Mouse (Mus musculus) CH12.LX (cell line): ENCODE results near the gene Sbk3. TPM values are rescaled to one million over a fixed set of nuclear protein-coding genes. Genes with fewer than 3 reads are reported as not detected.

Experiments
- DNase-seq: peaks from one replicate; pipeline ENCODE4 v3.0.0-alpha.2; 2013; ENCODE audit errors: extremely low read depth
- H3K27ac ChIP-seq: 2 replicates; pipeline ENCODE4 v1.5.1; 2012; ENCODE audit warnings: low read depth, mild to moderate bottlenecking, control low read depth, moderate library complexity; ENCODE audit not compliant: insufficient read depth
- H3K27me3 ChIP-seq: replicated peaks from 2 replicates; pipeline ENCODE3; 2012; ENCODE audit warnings: inconsistent platforms
- H3K36me3 ChIP-seq, 2 experiments: replicated peaks in 1 of 2; 2 replicates each; pipeline versions ENCODE3 to v1.6.1; 2012; ENCODE audit warnings: inconsistent platforms in 1 of 2, low read length in 1 of 2, mild to moderate bottlenecking in 1 of 2, mixed read lengths in 1 of 2, moderate library complexity in 1 of 2; ENCODE audit not compliant: control insufficient read depth in 1 of 2, insufficient read depth in 1 of 2
- H3K4me1 ChIP-seq, 2 experiments: 2 replicates each; pipeline ENCODE4 v1.6.1; 2012; ENCODE audit warnings: inconsistent platforms in 1 of 2, moderate library complexity in 1 of 2; ENCODE audit not compliant: insufficient read depth in 2 of 2, control insufficient read depth in 1 of 2
- H3K4me2 ChIP-seq: 2 replicates; pipeline ENCODE4 v1.6.1; 2012; ENCODE audit warnings: low read depth, mild to moderate bottlenecking, control low read depth; ENCODE audit not compliant: poor library complexity, insufficient read depth, severe bottlenecking
- H3K4me3 ChIP-seq, 3 experiments: fragments of 150-350 bp in 1 of 3; sonication (generic) in 1 of 3; replicated peaks in 1 of 3; 2 replicates each; pipeline versions ENCODE3 to v1.5.1; 2011 to 2012; ENCODE audit warnings: low read depth in 2 of 3, low read length in 2 of 3, mild to moderate bottlenecking in 2 of 3, moderate library complexity in 2 of 3, control low read depth in 1 of 3, improper control_type of control experiment in 1 of 3, inconsistent platforms in 1 of 3, mixed read lengths in 1 of 3; ENCODE audit not compliant: poor library complexity in 1 of 3
- H3K79me2 ChIP-seq: replicated peaks from 2 replicates; pipeline ENCODE4 v1.6.1; 2012; ENCODE audit warnings: mild to moderate bottlenecking, moderate library complexity; ENCODE audit not compliant: control insufficient read depth, poor library complexity, insufficient read depth, severe bottlenecking; ENCODE audit errors: extremely low read depth
- H3K9ac ChIP-seq: 2 replicates; pipeline ENCODE4 v1.6.1; 2012; ENCODE audit warnings: low read depth, mild to moderate bottlenecking, control low read depth, moderate library complexity; ENCODE audit not compliant: insufficient read depth
- H3K9me3 ChIP-seq: replicated peaks from 2 replicates; pipeline ENCODE3; 2012; ENCODE audit warnings: low read length, inconsistent platforms, mixed read lengths
- BHLHE40 ChIP-seq: IDR thresholded peaks from 2 replicates; pipeline ENCODE4 v1.6.1; 2011; ENCODE audit warnings: mild to moderate bottlenecking, low read depth, low read length, improper control_type of control experiment
- CHD1 ChIP-seq: IDR thresholded peaks from 2 replicates; pipeline ENCODE4 v1.6.1; 2012; ENCODE audit warnings: low read depth, low read length, improper control_type of control experiment, inconsistent platforms
- CHD2 ChIP-seq: IDR thresholded peaks from 2 replicates; pipeline ENCODE4 v1.6.1; 2011; ENCODE audit warnings: low read length, improper control_type of control experiment
- CTCF ChIP-seq, 2 experiments: IDR thresholded peaks in 1 of 2; conservative IDR thresholded peaks in 1 of 2; 2 replicates each; pipeline ENCODE4 v1.5.1; 2011 to 2012; ENCODE audit warnings: low read depth in 2 of 2, low read length in 2 of 2, improper control_type of control experiment in 1 of 2, inconsistent platforms in 1 of 2, mild to moderate bottlenecking in 1 of 2, moderate library complexity in 1 of 2
- EP300 ChIP-seq: IDR thresholded peaks from 2 replicates; pipeline ENCODE4 v1.6.1; 2011; ENCODE audit warnings: low read length, improper control_type of control experiment
- HCFC1 ChIP-seq: IDR thresholded peaks from 2 replicates; pipeline ENCODE4 v1.6.1; 2012; ENCODE audit warnings: low read depth, mild to moderate bottlenecking, inconsistent platforms, low read length, improper control_type of control experiment
- JUND ChIP-seq: conservative IDR thresholded peaks from 2 replicates; pipeline ENCODE4 v1.6.1; 2011; ENCODE audit warnings: low read depth, low read length, improper control_type of control experiment
- MAX ChIP-seq: IDR thresholded peaks from 2 replicates; pipeline ENCODE4 v1.6.1; 2011; ENCODE audit warnings: low read length, improper control_type of control experiment
- NELFE ChIP-seq: IDR thresholded peaks from 2 replicates; pipeline ENCODE4 v1.6.1; 2011; ENCODE audit warnings: low read depth, low read length, improper control_type of control experiment
- NRF1 ChIP-seq: IDR thresholded peaks from 2 replicates; pipeline ENCODE4 v1.6.1; 2014; ENCODE audit warnings: low read depth, mild to moderate bottlenecking, inconsistent platforms, low read length, improper control_type of control experiment, moderate library complexity
- PAX5 ChIP-seq: IDR thresholded peaks from 2 replicates; pipeline ENCODE4 v1.6.1; 2012; ENCODE audit warnings: low read length, inconsistent platforms, mixed read lengths
- POLR2A ChIP-seq: IDR thresholded peaks from 2 replicates; pipeline ENCODE4 v1.6.1; 2011; ENCODE audit warnings: low read depth, mild to moderate bottlenecking, improper control_type of control experiment, low read length
- POLR2AphosphoS2 ChIP-seq: IDR thresholded peaks from 2 replicates; pipeline ENCODE4 v1.6.1; 2011; ENCODE audit warnings: low read depth, low read length, improper control_type of control experiment
- TBP ChIP-seq: conservative IDR thresholded peaks from 2 replicates; pipeline ENCODE4 v1.6.1; 2011; ENCODE audit warnings: low read depth, low read length, improper control_type of control experiment
- TCF12 ChIP-seq: IDR thresholded peaks from 2 replicates; pipeline ENCODE4 v1.6.1; 2014; ENCODE audit warnings: low read depth, mild to moderate bottlenecking, inconsistent platforms, low read length, improper control_type of control experiment
- USF2 ChIP-seq: conservative IDR thresholded peaks from 2 replicates; pipeline ENCODE4 v1.6.1; 2011; ENCODE audit warnings: low read depth, low read length, improper control_type of control experiment
- ZKSCAN1 ChIP-seq: IDR thresholded peaks from 2 replicates; pipeline ENCODE4 v1.6.1; 2012; ENCODE audit warnings: low read depth, inconsistent platforms, low read length, improper control_type of control experiment, borderline replicate concordance
- ZNF384 ChIP-seq: IDR thresholded peaks from 2 replicates; pipeline ENCODE4 v1.6.1; 2012; ENCODE audit warnings: low read depth, low read length, improper control_type of control experiment, inconsistent platforms
- dilution Hi-C: fragments of 300-500 bp; cut with MboI; formaldehyde crosslinking; loops from 2 replicates; pipeline ENCODE4 v1.14.3; 2020; ENCODE audit warnings: low sequenced_read_pairs; ENCODE audit not compliant: extremely low pct_unique_long_range_greater_than_20kb, extremely low pct_ligation_motif_present
- in situ Hi-C: fragments of 300-500 bp; cut with MboI; formaldehyde crosslinking; loops from 3 replicates; pipeline ENCODE4 v1.14.3; 2019; ENCODE audit warnings: low sequenced_read_pairs, low pct_ligation_motif_present, low pct_unique_long_range_greater_than_20kb, mixed read lengths
- polyA plus RNA-seq: library from polyadenylated mRNA; unstranded; fragments of >175 nt; gene quantifications from 2 replicates; pipeline ENCODE4 v1.2.1, GENCODE M21; 2012; ENCODE audit warnings: low read depth; ENCODE audit not compliant: insufficient read length
- total RNA-seq, 2 experiments: library from RNA; depleted of rRNA; stranded (reverse); fragments of 300-350 nt in 1 of 2; fragments of >200 nt in 1 of 2; gene quantifications; 2 replicates each; pipeline ENCODE4 v1.2.3; 2012 to 2014

Gene Sbk3
- total and polyA plus RNA-seq, 3 experiments = not detected

DNA sequence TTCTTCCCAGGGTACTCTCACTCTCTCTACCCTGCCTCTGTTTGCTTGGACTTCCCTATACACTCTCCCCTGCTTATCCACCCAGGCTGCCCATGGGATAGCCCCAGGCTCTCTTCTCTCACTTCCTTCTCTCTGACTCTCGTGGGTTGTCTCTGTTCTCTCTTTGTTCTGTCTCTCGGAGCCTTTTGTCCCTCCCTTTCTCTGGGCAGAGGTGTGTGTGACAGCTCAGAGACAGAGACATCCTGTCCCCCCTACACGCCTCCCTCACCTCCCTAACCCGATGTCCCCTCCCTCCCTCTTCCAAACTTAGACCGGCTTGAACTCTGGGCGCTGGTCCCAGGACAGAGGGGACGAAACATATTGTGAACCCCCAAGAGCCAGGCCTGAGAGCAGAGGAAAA is 742 bp upstream of the Sbk3 start:
- no peak for DNase-seq
- in situ Hi-C loops = no loop called here
- Histone ChIP-seq H3K9me3 (peaks cover 4% of the 10 kb centered on the region), H3K4me3 (no peak overlapping the region), H3K79me2 (no peaks in the 10 kb centered on the region), H3K36me3 (no peaks in the 10 kb centered on the region), H3K4me1 (0 out of 4 replicates have a peak, but pooled peaks cover 2 to 6% of the 10 kb centered on the region in 2 experiments), H3K27me3 (peaks cover 68% of the 10 kb centered on the region), H3K27ac (no peak overlapping the region)
- dilution Hi-C loops = no loop called here
- no peak for TF ChIP-seq POLR2A
- no peak for TF ChIP-seq POLR2AphosphoS2
- no peak for TF ChIP-seq HCFC1
- no peak for TF ChIP-seq EP300
- no peak for TF ChIP-seq CTCF (conservative IDR thresholded peaks at IDR 0.05 in 1 of 2, IDR thresholded peaks at IDR 0.05 in 1 of 2; ENCODE audit: low read depth in 2 of 2, low read length in 2 of 2)
- TF ChIP-seq MAX = no peak
- no peak for TF ChIP-seq CHD1
- no peak for TF ChIP-seq ZNF384
- TF ChIP-seq BHLHE40 = no peak
- TF ChIP-seq NELFE = no peak
- TF ChIP-seq PAX5 = no peak
- no peak for TF ChIP-seq TBP
- TF ChIP-seq TCF12 = no peak
- TF ChIP-seq ZKSCAN1 = no peak
- TF ChIP-seq USF2 = no peak
- TF ChIP-seq, all 38 proteins: peak for 0
- no peak overlapping the region for H3K9ac ChIP-seq
- H3K4me2 ChIP-seq = no peak overlapping the region

DNA sequence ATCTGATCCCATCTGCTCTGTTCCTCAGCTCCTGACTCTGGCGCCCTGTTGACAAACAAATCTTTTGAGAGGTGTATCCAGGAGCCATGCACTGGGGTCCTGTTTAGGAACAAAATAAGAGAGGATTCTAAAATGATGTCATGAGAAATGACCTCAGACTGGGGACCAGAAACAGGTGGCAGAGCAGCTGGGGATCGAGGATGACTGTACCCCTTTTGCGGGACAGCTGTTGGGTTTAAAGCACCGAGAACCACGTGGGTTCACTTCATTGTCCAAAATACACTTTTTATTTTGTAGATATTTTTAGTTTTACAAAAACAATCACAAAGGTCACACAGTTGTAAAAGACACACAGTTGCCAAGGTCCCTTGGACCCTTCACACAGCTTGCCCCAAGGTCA is 6.0 kb downstream of the Sbk3 start:
- in situ Hi-C loops = no loop called here
- dilution Hi-C loops = no loop called here
- peaks cover 63% of the 10 kb centered on the region for H3K27me3 ChIP-seq
- no peak for DNase-seq
- no peaks in the 10 kb centered on the region for H3K36me3 ChIP-seq
- H3K9me3 ChIP-seq = no peaks in the 10 kb centered on the region
- no peaks in the 10 kb centered on the region for H3K79me2 ChIP-seq
- no peak overlapping the region for H3K4me3 ChIP-seq
- no peak overlapping the region for H3K4me2 ChIP-seq
- H3K4me1 ChIP-seq = peaks cover 0 to 4% of the 10 kb centered on the region in 2 experiments; a peak in 1 of 4 replicates
- H3K27ac ChIP-seq = no peak overlapping the region
- TF ChIP-seq ZKSCAN1 (no peak), CTCF (conservative IDR thresholded peaks at IDR 0.05 in 1 of 2, IDR thresholded peaks at IDR 0.05 in 1 of 2; ENCODE audit: low read depth in 2 of 2, low read length in 2 of 2) (no peak), NRF1 (no peak), JUND (no peak), CHD2 (no peak), USF2 (no peak)
- H3K9ac ChIP-seq = no peak overlapping the region
